Mouse (Mus musculus) retina, embryonic 14.5 days (tissue): Measurements from ENCODE around the gene Neurog1.

ENCODE experiments used
- DNase-seq: peaks from one replicate; pipeline ENCODE4 v3.0.0-alpha.2; 2015; ENCODE audit warnings: low spot score

Neurog1 gene

GRCm38 (mm10) chr13:56219254-56219653, 32.7 kb downstream of the Neurog1 start:
- no peak for DNase-seq

- DNase-seq = no peak
These were observed 35.9 kb downstream of the Neurog1 start for GRCm38 (mm10) chr13:56216090-56216489.

- no peak for DNase-seq
These were observed 37.3 kb downstream of the Neurog1 start for GRCm38 (mm10) chr13:56214633-56215032.

GRCm38 (mm10) chr13:56209067-56209411, 42.9 kb downstream of the Neurog1 start:
- no peak for DNase-seq

GRCm38 (mm10) chr13:56208225-56209066, 43.5 kb downstream of the Neurog1 start:
- peak; percentile 75 for DNase-seq
